Mouse (Mus musculus) megakaryocyte, adult 5-6 weeks (primary cell): ENCODE measurements at regions not wholly inside any gene's neighbourhood (a gene's known extent, or its start where the extent isn't known, plus 50 kb on each side); places are given as distances from the start of the nearest gene placed in this dataset.
"Not testable (repeated sequence)": the region's sequence is repeated elsewhere in the genome, so short reads cannot be mapped to it uniquely, and the experiment has no call there.

Experiments
- ATAC-seq: 2 replicates; pipeline ENCODE4 v1.8.0; 2016; ENCODE audit warnings: mild to moderate bottlenecking, inconsistent platforms; ENCODE audit not compliant: poor library complexity, severe bottlenecking

GRCm38 (mm10) chr13:97489721-97490120, 248.8 kb downstream of the Enc1 start:
- no peak for ATAC-seq

GRCm38 (mm10) chr13:97489029-97489428, 248.1 kb downstream of the Enc1 start:
- ATAC-seq, result no peak

GRCm38 (mm10) chr13:97488518-97488917, 247.6 kb downstream of the Enc1 start:
- no peak for ATAC-seq

- ATAC-seq, result no peak
These were observed 247.0 kb downstream of the Enc1 start for GRCm38 (mm10) chr13:97487746-97488473.

GRCm38 (mm10) chr13:97486490-97486889, 245.6 kb downstream of the Enc1 start:
- no peak for ATAC-seq

GRCm38 (mm10) chr13:97485886-97486285, 245.0 kb downstream of the Enc1 start:
- no peak for ATAC-seq

- no peak for ATAC-seq
These were observed 244.1 kb downstream of the Enc1 start for GRCm38 (mm10) chr13:97484808-97485545.

GRCm38 (mm10) chr13:97483681-97484080, 242.8 kb downstream of the Enc1 start:
- no peak for ATAC-seq

- no peak for ATAC-seq
These were observed 241.6 kb downstream of the Enc1 start for GRCm38 (mm10) chr13:97482439-97482946.

GRCm38 (mm10) chr13:97481259-97481658, 240.4 kb downstream of the Enc1 start:
- ATAC-seq, result no peak

- no peak for ATAC-seq
These were observed 238.2 kb downstream of the Enc1 start for GRCm38 (mm10) chr13:97479066-97479586.

GRCm38 (mm10) chr13:97473971-97474365, 233.1 kb downstream of the Enc1 start:
- ATAC-seq, result no peak

- ATAC-seq, result no peak
These were observed 232.5 kb downstream of the Enc1 start for GRCm38 (mm10) chr13:97473256-97473970.

GRCm38 (mm10) chr13:97469999-97470398, 229.1 kb downstream of the Enc1 start:
- 0 out of 2 replicates have a peak, but pooled peaks have one; percentile 24 for ATAC-seq

- ATAC-seq, result no peak
These were observed 228.1 kb downstream of the Enc1 start for GRCm38 (mm10) chr13:97468874-97469593.

GRCm38 (mm10) chr13:97466585-97466984, 225.7 kb downstream of the Enc1 start:
- ATAC-seq, result not testable (repeated sequence)

- no peak for ATAC-seq
These were observed 222.9 kb downstream of the Enc1 start for GRCm38 (mm10) chr13:97463798-97464197.

GRCm38 (mm10) chr13:97462884-97463235, 222.0 kb downstream of the Enc1 start:
- ATAC-seq, result no peak

GRCm38 (mm10) chr13:97462110-97462883, 221.4 kb downstream of the Enc1 start:
- no peak for ATAC-seq

GRCm38 (mm10) chr13:97461207-97461606, 220.3 kb downstream of the Enc1 start:
- no peak for ATAC-seq
